Mouse (Mus musculus): Measurements from ENCODE around the gene Pef1.

The Pef1 gene

DNA sequence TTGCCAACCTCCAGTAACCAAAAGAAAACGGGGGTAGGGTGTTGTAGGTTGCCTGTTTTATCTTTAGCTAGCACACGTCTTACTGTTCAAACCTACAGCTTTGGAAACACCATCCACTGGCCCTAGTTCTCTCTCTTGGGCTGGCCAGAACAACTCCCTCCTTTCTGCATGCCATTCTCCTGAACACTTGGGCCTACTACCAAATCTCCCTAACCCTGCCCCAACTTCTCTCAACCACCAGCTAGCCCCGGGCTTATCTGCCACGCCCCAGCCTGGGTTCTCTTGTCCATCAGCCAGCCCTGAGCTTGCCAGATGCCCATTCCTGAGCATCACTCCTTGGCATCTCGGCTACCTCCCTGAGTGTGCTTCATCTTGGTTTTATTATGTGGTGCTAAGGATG, 26.5 kb downstream of the Pef1 start:
- in situ Hi-C loops (cut with MboI; ENCODE audit: low pct_unique_long_range_greater_than_20kb in 1 of 2, low sequenced_read_pairs in 2 of 2, unreplicated experiment in 1 of 2), result no loop called here

DNA sequence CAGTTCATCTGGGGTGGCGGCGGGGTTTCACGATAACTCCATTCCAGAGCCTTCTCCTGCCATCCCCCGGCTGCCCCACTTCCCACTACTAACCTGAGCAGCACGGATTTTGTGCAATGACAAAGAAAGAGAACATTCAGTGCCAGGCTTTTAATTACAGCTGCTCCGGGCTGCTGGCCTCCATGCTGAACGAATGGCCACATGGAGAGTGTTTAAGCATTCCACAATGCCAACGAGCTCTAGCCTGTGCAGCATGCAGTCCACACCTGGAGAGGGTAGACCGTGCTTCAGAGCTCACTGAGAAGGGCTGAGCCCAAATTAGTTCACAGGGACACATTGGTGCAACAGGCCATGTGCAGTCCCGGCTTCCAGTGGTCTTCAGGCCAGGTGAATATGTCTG, 27.7 kb downstream of the Pef1 start:
- in situ Hi-C loops (cut with MboI; ENCODE audit: low pct_unique_long_range_greater_than_20kb in 1 of 2, low sequenced_read_pairs in 2 of 2, unreplicated experiment in 1 of 2), result loop anchor here in 1 of 2 experiments (10.0 kb wide), 1 partner anchor 55 kb away; no protein-coding TSS in a partner anchor

DNA sequence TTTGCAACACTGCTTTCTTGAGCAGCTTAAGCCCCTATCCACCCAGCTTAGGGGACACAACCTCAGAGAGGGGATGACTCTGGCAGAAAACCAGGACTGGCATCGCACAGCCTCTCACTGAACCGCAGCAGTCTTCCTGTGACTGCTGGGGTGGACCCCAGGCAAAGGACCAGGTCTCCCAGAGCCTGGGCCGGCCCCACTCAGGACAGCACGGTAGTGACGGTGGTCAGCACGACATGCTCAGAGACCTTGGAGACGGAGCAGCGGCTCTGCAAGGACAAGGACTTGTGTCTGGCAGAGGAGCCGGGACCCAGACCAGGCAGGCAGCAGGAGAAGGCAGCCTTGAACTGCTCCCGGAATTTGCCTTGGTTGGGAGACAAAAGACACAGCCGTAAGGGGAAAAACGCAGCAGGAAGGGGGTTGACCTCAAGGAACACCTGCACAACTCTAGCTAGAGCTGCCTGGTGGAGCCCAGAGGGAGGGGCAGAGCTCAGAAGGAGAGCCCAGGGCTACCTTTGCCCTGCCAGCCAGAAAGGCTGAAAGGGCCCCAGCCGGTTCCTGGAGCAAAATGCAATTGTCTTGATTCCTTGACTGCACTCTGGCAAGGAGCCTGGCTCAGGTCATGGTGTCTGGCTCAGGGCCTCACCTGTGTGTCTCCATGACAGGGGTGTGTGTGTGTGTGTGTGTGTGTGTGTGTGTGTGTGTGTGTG, 28.4 kb downstream of the Pef1 start:
- in situ Hi-C loops (cut with MboI; ENCODE audit: low pct_unique_long_range_greater_than_20kb in 1 of 2, low sequenced_read_pairs in 2 of 2, unreplicated experiment in 1 of 2), result loop anchor here in 1 of 2 experiments (10.0 kb wide), 1 partner anchor 54 kb away; no protein-coding TSS in a partner anchor

DNA sequence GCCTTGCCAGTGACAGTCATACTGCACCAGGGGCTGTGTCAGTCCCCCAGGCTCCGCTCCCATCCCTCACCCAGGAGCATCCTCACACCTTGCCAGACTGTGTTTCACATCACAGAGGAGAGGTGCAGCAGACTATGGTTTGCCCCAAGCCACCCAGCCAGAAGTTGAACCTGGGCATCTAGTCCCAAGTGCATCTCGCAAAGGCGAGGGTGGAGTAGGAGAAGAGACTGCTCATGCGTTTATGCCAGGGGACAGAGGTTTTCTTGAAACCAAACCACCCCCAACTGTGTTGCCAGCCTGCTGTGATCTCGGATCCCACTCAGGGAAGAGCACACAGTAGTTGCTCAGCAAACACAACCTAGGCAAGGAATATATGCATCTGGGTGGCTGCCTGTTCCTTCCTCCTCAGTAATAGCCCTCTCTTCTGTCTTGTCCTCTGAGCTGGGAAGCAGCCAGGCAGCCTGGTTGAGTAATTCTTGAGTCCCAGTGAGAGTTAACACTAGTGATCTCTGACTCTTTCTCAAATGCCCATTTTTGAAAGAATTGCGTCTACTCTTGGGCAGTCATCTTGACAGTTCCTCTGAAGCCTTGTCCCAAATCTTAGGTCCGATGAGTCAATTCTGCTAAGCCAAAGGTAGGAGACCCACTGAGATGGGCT, 29.2 kb downstream of the Pef1 start:
- in situ Hi-C loops (cut with MboI; ENCODE audit: low pct_unique_long_range_greater_than_20kb in 1 of 2, low sequenced_read_pairs in 2 of 2, unreplicated experiment in 1 of 2), result loop anchor here in 1 of 2 experiments (10.0 kb wide), 1 partner anchor 53 kb away; no protein-coding TSS in a partner anchor

DNA sequence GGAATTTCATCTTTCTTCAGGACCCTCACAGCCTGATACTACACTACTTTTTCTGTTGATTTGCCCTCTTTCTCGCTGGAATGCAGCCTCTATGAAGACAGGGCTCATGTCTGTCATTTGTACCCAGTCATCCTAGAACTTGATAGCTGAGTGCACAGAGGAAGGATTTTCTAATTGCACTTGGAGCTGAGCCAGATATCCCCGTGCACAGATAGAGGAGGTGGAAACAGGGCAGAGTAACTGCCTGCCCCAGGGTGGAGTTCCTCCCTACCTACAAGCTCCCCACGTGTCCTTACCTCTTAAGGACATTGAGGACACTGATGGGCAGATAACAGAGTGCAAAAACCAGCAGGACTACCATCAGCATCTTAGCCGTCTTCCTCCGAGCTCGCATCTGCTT, 31.0 kb downstream of the Pef1 start:
- in situ Hi-C loops (cut with MboI; ENCODE audit: low pct_unique_long_range_greater_than_20kb in 1 of 2, low sequenced_read_pairs in 2 of 2, unreplicated experiment in 1 of 2), result loop anchor here in 1 of 2 experiments (10.0 kb wide), 1 partner anchor 51 kb away; no protein-coding TSS in a partner anchor

DNA sequence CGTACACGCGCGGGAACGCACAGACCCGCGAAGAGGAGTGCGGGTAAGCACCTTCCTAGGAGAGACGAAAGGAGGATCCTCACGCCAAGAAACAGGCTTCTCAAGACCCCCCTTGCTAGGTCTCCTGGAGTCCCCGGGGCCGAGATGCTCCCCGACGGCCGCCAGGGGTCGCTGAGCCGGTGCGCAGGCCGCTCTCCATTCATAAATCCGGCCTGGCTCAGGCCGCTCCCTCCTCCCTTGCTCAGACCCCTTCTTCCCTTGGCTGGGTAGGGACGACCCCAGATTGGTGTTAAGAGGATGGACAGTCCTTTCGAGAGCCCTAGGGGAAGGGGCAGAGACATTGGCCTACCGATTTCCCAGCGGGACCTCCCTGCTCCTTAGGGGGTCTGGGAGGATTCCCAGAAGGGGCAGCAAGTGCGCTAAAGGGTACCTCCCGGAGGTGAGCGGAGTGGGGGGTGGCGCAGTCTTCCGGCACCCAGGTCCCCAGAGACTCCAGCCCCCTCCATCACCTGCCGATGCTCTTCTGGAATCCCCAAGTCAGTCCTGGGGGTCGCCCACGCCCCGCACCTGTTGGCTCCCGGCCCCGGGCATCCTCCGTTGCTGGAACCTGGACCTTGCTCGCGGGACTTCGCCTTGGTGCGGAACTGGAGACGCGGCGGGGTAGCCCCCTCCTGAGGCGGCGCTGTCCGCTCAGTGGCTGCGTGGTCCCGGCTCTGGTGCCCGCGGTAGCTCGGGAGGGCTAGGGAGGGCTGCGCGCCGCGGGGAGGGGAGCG, 36.3 kb downstream of the Pef1 start:
- in situ Hi-C loops (cut with MboI; ENCODE audit: low pct_unique_long_range_greater_than_20kb in 1 of 2, low sequenced_read_pairs in 2 of 2, unreplicated experiment in 1 of 2), result loop anchor here in 1 of 2 experiments (10.0 kb wide), 1 partner anchor 46 kb away; no protein-coding TSS in a partner anchor

DNA sequence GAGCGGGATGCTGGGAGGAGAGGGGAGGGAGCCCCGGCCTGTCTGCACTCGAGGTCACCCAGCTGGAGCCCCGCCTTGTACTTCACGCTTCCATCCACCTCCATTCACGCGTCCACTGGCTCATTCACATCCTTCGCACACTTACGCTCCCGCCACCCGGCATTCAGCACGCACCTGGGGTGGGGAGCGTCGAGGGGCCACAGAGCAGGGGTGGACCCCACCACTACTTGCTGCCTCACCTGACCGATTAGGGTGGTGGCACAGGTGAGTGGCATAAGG, 36.8 kb downstream of the Pef1 start, which contains the start of gene Hcrtr1:
TSS of gene Hcrtr1 (minus strand) at position 146 of the 279 bp plus-strand sequence.
- in situ Hi-C loops (cut with MboI; ENCODE audit: low pct_unique_long_range_greater_than_20kb in 1 of 2, low sequenced_read_pairs in 2 of 2, unreplicated experiment in 1 of 2), result loop anchor here in 1 of 2 experiments (10.0 kb wide), 1 partner anchor 46 kb away; no protein-coding TSS in a partner anchor

DNA sequence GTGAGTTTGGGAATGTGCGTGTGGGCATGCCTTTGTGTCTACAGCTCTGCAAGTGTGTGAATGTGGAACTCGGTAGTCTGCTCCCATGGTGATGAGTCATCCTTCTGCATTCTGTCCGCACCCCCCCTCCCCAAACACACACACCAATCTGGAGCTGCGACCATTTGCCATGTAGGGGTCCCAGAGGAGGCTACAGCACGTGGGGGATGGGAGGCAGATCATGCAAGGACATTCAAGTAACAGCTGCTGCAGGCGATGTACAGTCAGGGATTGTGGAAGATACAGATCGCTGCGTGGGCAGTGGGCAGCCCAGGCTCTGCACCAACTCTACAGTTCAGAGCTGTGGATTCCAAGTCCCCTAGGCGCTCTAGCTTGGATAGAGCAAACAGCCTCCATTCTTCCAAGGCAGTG, 38.6 kb downstream of the Pef1 start:
- in situ Hi-C loops (cut with MboI; ENCODE audit: low pct_unique_long_range_greater_than_20kb in 1 of 2, low sequenced_read_pairs in 2 of 2, unreplicated experiment in 1 of 2), result no loop called here

DNA sequence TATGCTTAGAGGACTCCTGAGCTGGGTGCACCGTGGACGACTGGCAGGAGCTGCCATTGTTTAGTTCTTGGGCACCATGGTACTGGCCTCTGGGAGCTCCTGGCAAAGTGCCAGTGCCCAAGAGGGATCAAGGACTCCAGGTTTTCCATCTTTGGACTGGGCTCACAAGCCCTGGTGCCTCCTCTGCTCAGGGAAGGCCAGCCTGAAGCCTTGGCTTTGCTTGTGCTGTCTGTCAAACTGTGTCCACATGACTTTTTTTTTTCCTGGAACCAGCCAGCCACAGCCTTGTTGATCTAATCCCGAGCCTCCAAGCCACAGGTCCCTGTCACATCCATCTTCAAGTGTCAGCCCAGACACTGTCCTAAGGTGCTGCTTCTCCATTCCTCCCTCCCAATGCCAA, 39.4 kb downstream of the Pef1 start:
- in situ Hi-C loops (cut with MboI; ENCODE audit: low pct_unique_long_range_greater_than_20kb in 1 of 2, low sequenced_read_pairs in 2 of 2, unreplicated experiment in 1 of 2), result no loop called here

DNA sequence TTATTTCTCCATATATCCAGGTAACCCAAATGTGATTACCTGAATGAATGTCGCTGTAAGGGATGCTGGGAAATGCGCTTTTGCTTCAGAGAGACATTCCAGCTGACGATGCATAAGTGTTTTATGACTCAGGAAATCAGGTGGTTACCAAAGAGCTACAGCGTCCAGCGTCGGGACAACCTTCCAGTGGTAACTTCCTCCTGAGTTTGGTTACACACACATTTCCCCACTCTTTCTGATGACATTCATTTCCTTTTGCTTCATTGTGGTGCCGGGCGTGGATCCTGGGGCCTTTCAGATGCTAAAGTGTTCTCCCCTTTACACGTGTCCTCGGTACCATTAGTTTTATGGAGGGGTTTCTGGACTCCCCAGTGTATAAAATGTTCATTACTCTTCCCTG, 46.0 kb downstream of the Pef1 start:
- in situ Hi-C loops (cut with MboI; ENCODE audit: low pct_unique_long_range_greater_than_20kb in 1 of 2, low sequenced_read_pairs in 2 of 2, unreplicated experiment in 1 of 2), result no loop called here

DNA sequence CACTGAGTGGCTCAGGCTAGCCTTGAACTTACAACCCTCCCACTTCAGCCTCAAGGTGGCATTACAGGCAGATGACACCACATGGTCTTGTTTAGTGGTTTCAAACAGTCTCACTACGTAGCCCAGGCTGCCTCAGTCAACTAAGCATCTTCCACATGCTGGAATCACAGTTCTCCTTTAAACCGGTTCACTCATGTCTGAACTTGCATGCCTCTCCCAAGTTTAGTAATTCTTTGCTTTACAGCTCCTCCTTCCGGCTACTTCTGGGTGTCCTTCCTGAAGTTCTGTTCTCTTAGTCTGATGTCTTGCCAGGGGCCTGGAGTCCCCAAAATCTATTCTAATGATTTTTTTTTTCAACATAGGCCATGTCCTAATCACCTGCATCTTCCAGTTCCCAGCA, 51.9 kb downstream of the Pef1 start:
- in situ Hi-C loops (cut with MboI; ENCODE audit: low pct_unique_long_range_greater_than_20kb in 1 of 2, low sequenced_read_pairs in 2 of 2, unreplicated experiment in 1 of 2), result no loop called here

DNA sequence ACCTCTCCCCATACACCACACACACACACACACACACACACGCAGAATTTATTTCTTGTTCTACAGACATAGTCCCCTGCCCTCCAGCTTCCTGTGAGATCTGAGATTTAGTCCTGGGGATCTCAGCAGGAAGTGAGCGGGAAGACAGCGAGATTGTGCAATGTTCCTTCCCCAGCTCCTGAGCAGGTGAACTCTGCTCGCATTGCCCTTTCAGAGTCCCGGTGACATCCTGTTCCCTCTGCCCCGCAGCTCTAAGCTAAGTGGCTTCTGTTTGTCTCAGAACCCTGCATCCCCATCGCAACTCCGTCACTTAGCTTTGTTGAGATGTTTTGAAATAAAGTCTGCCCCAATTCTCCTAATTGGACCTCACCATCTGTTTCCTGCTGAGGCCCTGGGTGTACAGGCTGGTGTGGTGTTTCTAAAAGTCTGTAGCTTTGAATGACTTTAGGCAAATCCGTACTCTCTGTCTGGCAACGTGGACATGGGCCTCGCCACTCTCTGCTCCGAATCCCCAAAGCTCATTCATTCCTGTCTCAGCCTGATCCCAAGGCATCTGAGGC, 54.5 kb downstream of the Pef1 start:
- in situ Hi-C loops (cut with MboI; ENCODE audit: low pct_unique_long_range_greater_than_20kb in 1 of 2, low sequenced_read_pairs in 2 of 2, unreplicated experiment in 1 of 2), result no loop called here

DNA sequence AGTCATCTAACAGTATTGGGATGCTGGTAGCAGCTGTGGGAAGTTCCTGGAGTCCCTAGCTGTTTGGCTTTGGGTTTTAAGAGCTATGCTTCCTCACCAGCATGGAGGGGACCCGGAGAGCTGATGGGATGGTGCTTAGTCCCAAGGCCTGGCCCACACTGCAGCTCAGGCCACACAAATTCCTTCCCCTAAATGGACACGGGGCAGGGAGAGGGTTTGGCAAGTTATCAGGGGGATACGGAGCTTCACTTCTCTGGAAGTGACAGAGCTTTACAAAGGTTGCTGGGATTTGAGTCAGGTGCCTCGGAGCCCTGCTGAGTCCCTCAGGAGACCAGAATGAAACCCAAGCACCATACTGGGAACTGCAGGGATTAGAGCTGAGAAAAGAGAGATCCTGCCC, 59.0 kb downstream of the Pef1 start:
- in situ Hi-C loops (cut with MboI; ENCODE audit: low pct_unique_long_range_greater_than_20kb in 1 of 2, low sequenced_read_pairs in 2 of 2, unreplicated experiment in 1 of 2), result no loop called here

DNA sequence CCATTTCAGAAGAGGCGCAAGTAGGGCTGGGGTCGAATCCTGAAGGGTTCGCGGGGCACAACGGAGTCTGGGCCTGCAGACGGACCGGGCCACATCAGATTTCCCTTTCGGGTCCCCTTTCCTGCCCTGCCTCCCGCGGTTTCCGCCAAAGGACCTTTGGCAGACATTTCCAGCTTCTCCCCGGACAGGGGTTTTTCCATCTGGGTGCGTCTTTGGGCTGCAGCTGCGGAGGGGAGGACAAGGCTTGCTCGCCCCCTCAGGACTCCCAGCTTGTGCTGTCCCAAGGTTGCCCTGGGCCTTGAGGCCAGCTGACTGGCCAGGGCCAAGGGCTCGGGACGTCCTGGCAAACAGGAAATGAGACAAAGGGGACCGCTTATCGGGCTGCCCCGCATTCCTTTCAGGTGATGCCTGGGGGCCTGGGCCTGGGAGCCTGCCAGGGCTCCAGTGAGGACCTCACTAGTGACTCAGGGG, 61.1 kb downstream of the Pef1 start:
- in situ Hi-C loops (cut with MboI; ENCODE audit: low pct_unique_long_range_greater_than_20kb in 1 of 2, low sequenced_read_pairs in 2 of 2, unreplicated experiment in 1 of 2), result no loop called here

DNA sequence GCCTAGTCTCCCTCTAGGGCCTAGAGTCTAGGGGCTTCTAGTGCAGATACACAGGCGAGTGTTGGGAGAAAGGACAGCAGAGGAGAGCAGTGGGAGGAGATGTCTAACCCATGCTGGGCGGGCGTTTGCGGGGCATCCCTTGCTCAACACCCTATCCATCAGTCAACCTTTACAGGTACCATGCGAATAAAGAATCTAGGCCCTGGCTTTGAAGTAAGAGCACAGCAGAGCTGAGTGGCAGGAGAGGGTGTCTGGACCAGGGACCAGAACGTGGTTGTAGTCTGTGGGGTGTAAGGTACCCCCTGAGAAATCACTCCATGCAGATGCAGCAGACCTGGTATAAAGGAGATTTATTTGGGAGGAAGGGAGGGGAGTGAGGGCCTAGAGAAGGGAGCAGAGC, 61.8 kb downstream of the Pef1 start:
- in situ Hi-C loops (cut with MboI; ENCODE audit: low pct_unique_long_range_greater_than_20kb in 1 of 2, low sequenced_read_pairs in 2 of 2, unreplicated experiment in 1 of 2), result no loop called here

DNA sequence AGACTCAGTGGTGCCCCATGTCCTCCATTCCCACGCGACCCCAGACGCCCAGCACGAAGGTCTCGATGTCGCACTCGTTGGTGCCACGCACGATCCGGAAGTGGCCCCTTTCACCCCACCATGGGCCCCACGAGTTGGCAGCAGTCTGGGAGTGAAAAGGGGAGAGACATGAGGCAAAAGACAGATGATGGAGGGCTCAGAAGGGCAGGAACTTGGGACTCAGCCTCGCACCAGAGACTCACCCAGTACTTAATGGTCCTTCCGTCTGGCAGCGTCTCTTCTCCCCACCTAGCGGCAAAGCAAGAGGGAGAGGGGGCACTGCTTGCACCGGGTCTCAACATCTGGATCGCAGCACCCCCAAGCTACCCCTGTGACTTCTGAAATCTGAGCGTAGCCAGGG, 63.7 kb downstream of the Pef1 start:
- in situ Hi-C loops (cut with MboI; ENCODE audit: low pct_unique_long_range_greater_than_20kb in 1 of 2, low sequenced_read_pairs in 2 of 2, unreplicated experiment in 1 of 2), result no loop called here

DNA sequence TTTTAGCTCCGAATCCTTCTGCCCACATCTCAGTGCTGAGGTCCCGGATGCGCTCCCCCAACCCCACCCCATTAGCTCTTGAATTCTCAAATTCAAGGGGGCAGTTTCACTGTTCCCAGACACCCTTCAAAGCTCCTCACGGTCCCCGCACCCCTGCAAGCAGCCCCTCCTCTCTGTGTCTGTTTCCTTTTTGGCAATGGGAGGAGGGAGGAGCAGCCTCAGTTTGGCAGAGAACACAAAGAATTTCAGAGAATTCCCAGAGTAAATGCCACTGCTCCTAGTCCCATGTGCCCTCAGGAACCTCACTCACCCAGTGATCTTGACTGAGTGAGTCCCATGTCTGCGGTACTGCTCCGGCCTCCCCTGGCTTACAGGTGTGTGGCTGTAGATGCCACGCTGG, 64.2 kb downstream of the Pef1 start:
- in situ Hi-C loops (cut with MboI; ENCODE audit: low pct_unique_long_range_greater_than_20kb in 1 of 2, low sequenced_read_pairs in 2 of 2, unreplicated experiment in 1 of 2), result no loop called here

DNA sequence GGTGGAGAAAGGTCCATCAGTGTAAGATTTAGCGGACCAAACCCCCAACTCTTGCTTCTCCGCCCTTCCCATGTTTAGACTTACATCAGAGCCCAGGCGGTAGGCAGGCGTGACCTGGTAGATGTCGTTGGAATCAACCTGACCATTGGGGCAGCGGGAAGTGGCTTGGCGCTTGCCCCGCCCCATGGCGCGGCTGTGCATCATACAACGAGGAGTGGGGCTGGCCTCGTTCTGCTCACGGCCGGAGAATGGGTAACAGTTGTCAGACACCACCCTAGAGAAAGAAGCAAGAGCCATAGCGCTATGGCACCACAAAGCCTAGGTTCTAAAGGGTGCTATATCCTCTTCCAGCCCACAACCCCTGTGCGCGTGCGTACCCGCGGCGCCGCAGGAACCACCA, 65.0 kb downstream of the Pef1 start:
- in situ Hi-C loops (cut with MboI; ENCODE audit: low pct_unique_long_range_greater_than_20kb in 1 of 2, low sequenced_read_pairs in 2 of 2, unreplicated experiment in 1 of 2), result no loop called here

DNA sequence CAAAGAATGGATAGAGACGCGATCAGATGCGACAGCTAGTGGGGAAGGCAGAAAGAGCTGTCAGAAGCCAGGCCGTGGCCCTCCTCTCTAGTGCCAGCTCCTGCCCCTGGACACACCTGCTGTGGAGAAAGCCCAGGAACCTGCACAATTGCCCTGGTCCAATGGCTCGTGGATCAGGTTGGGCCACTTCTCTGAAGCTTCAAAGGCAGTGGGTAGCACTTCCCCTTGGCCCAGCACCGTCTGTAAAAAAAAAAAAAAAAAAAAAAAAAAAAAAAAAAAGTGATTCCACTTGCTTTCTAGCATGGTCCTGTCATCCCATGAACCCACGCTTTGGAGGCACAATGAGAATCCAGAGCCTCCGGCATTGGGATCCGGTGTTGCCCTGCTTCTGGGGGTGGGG, 65.5 kb downstream of the Pef1 start:
- in situ Hi-C loops (cut with MboI; ENCODE audit: low pct_unique_long_range_greater_than_20kb in 1 of 2, low sequenced_read_pairs in 2 of 2, unreplicated experiment in 1 of 2), result no loop called here

Data from mouse embryonic stem cell (cell line).